Mouse (Mus musculus) cerebellum, adult 11 months (tissue): Measurements from ENCODE around the gene Eif2s3x.
"Not testable (repeated sequence)": the region's sequence is repeated elsewhere in the genome, so short reads cannot be mapped to it uniquely, and the experiment has no call there.

Experiments used
- DNase-seq: peaks from one replicate; pipeline ENCODE4 v3.0.0; 2022

The Eif2s3x gene

GRCm38 (mm10) chrX:94212597-94213321, at the start of gene Eif2s3x:
Gene Eif2s3x (minus strand): TSS chrX:94212862.
- DNase-seq, result peak; percentile 90

- DNase-seq, result no peak
Measured at GRCm38 (mm10) chrX:94235601-94236000, 22.9 kb upstream of the Eif2s3x start.

GRCm38 (mm10) chrX:94235190-94235555, 22.5 kb upstream of the Eif2s3x start:
- DNase-seq, result peak; percentile 21

- peak; percentile 74 for DNase-seq
Measured at GRCm38 (mm10) chrX:94234532-94235189, 22.0 kb upstream of the Eif2s3x start, which contains the start of gene Klhl15. Gene Klhl15 (plus strand): TSS chrX:94234599.

GRCm38 (mm10) chrX:94233936-94234531, 21.4 kb upstream of the Eif2s3x start:
- no peak for DNase-seq

- DNase-seq, result no peak
Measured at GRCm38 (mm10) chrX:94233432-94233831, 20.8 kb upstream of the Eif2s3x start.

- peak; percentile 22 for DNase-seq
Measured at GRCm38 (mm10) chrX:94213384-94213783, 722 bp upstream of the Eif2s3x start.

- no peak for DNase-seq
Measured at GRCm38 (mm10) chrX:94212264-94212596, 432 bp downstream of the Eif2s3x start.

- no peak for DNase-seq
Measured at GRCm38 (mm10) chrX:94197789-94198188, 14.9 kb downstream of the Eif2s3x start.

GRCm38 (mm10) chrX:94193901-94194300, 18.8 kb downstream of the Eif2s3x start:
- DNase-seq, result not testable (repeated sequence)

GRCm38 (mm10) chrX:94185156-94185555, 27.5 kb downstream of the Eif2s3x start:
- DNase-seq, result no peak

- DNase-seq, result no peak
Measured at GRCm38 (mm10) chrX:94183814-94184213, 28.8 kb downstream of the Eif2s3x start.

- DNase-seq, result peak; percentile 95
Measured at GRCm38 (mm10) chrX:94177715-94178340, 34.8 kb downstream of the Eif2s3x start.

- no peak for DNase-seq
Measured at GRCm38 (mm10) chrX:94169348-94169747, 43.3 kb downstream of the Eif2s3x start.

GRCm38 (mm10) chrX:94152251-94152830, 60.3 kb downstream of the Eif2s3x start:
- no peak for DNase-seq

- no peak for DNase-seq
Measured at GRCm38 (mm10) chrX:94150471-94150870, 62.2 kb downstream of the Eif2s3x start.

GRCm38 (mm10) chrX:94142004-94142771, 70.5 kb downstream of the Eif2s3x start:
- DNase-seq, result no peak

GRCm38 (mm10) chrX:94140080-94140479, 72.6 kb downstream of the Eif2s3x start:
- no peak for DNase-seq
